Mouse (Mus musculus) layer of hippocampus, adult 9-11 months (tissue): ENCODE measurements around the gene Nrp2.

ENCODE experiments used
- DNase-seq: peaks from one replicate; pipeline ENCODE4 v3.0.0; 2022

Nrp2 gene

DNA sequence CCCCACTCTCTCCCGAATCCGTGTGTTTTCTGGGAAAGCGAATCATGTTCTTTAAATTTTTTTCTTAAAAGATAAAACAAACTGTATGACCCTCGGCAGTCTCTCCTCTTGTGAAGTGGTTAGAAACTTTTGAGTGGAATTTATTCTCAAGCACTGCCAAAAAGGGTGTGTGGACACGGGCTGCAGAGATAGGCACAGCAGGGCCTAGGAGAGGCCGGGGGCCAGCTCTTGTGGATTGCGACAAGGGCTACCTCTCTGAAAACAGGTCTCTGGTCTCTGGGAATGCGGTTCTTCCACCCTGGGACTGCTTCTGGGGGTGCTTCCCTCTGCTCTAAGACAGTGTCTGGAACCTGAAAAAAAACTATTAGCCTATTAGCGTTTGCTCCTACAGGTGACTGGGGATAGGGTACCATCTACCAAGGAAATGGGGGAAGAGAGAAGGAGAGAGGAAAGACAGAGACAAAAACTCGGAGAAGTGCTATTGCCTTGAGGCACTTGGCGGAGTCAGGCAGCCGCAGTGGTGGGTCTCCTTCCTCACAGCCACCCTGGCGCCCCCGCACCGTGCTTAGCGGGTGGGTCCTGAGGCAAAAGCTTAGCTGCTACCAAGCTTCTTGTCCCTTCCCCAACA, 1.9 kb downstream of the Nrp2 start:
- DNase-seq, result no peak

DNA sequence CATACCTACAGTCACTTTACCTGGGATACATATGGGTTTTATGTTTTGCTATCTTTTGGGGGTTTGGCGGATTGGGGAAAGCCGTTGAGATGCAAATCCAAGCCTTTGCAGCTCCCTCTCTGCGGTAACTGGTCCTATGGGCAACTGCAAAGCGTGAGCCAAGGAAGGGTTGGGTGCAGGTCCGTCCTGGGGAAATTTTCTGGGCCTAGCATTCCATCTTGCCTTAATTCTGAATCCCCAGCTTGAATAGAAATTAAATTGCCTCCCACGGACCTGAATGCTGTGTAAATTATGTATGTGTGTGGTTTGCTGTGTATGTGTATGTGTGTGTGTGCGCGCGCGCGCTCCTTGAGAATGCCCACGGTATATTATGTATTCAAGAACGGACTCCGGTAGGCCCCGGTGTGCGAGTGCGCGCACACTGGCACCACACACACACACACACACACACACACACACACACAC, 2.5 kb downstream of the Nrp2 start:
- DNase-seq, result peak; percentile 71

DNA sequence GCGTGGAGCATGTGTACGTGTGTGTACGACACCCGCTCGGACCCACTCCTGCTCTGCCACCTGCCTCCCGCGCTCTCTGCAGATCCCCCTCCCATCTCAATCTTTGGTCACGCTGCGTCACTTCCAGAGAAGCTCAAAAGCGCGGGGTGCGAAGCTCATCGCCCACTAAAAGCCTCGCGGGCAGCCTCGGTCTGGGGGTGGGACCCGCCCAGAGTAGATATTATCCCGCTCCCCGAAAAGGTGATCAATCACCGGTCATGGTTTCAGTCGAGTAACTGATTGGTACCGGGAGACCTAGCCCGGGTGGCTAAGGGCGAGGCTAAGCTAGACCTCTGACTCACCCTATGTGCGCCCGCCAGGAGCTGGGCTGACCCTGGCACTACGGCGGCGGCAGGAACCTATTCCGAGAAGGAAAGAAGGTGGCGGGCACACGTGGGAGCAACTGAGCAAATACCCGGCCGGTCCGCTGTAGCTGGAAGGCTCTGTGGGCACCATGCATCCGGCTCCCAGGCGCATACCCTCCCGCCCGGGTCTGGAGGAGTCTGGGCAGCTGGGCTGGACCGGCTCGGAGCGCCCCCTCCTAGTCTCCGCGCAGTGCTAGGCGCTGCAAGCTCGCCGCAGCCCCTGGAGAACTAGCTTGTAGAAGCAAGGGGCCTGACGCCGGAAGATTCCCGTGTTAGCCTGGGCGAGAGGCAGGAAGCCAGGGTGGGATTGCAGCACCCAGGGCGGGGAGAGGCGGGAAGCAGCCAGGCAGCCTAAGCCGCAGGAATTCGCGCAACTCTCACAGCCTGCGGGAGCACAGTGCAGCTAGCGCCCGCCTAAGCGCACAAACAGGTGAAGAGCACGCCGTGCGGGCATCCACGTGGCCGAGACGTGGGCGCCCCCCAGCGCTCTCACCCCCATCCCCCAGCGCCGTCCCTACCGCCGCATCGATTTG, 3.3 kb downstream of the Nrp2 start:
- peak; percentile 59 for DNase-seq

- DNase-seq, result peak; percentile 64
Observed at GRCm38 (mm10) chr1:62707101-62707912, 4.2 kb downstream of the Nrp2 start.

GRCm38 (mm10) chr1:62707913-62708860, 5.1 kb downstream of the Nrp2 start:
- no peak for DNase-seq

DNA sequence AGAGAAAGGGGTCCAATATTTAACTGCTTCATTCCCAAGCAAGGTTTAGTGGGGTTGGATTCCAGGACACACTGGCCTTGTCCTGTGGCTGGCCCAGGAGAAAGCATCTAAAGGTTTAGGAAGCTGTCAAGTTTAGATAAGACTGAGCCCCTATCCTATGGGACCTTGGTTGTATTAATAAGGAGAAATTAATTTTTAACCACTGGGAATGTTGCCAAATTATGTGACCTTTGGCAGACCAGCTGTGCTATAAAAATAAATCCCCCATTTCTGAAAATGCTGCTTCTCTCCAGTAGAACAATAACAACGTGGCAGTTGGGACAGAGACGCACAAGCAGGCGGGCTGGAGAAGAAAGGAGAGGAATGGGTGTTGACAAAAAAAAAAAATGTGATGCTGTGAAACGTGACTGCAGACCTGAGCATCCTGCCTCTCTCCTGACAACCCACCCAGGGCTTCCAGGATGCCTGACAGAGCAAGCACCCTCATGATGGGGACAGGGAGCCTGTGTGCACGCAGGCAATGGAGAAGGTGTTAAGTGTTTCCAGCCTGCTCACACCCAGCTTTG, 6.8 kb downstream of the Nrp2 start:
- no peak for DNase-seq

GRCm38 (mm10) chr1:62713021-62713676, 10.1 kb downstream of the Nrp2 start:
- DNase-seq, result no peak

DNA sequence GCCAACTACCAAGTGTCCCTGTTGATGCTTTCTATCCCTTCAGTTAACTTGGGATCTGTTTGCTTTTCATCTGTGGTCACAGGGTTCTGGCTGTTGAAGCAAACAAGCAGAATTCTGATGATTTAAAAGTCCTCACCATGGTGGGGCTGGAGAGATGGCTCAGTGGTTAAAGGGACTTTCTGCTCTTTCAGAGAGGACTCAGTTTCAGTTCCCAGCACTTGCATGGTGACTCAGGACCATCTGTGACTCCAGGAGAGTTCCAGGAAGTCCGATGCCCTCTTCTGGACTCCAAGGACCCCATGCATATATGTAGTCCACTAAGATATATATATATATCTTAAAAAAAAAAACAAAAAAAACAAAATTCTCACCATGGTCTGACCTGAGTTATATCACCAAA, 11.9 kb downstream of the Nrp2 start:
- DNase-seq, result no peak

GRCm38 (mm10) chr1:62715692-62716091, 12.6 kb downstream of the Nrp2 start:
- DNase-seq, result no peak

DNA sequence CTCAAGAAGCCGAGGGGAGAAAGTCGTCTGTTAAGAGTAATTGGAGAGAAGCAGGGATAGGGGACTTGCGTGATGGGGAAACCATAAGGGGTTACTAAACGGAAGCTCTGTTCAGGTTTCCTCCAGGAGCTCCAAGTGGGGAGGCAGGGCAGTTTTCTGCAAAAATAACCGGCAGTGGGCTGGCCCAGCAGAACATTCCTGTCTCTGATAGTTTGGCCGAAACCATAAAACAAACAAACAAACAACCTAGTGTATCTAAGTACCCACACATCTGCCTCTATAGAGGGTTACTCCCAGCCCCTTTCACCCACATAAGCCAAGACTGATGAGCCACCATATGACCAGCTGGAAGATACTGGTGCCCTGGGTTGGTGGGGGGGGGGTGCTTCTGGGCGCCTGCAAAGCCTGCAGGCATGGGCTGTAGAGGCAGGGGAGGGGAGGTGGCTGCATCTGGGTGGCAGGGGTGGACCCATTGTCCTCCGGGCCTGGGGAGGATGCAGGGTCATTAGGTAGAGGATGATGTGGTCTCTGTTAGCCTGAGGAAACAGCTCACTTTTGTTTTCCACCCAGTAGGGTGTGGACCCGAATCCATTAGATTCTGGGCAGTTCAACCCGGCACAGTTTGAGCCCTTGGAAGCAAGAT, 13.9 kb downstream of the Nrp2 start:
- no peak for DNase-seq

DNA sequence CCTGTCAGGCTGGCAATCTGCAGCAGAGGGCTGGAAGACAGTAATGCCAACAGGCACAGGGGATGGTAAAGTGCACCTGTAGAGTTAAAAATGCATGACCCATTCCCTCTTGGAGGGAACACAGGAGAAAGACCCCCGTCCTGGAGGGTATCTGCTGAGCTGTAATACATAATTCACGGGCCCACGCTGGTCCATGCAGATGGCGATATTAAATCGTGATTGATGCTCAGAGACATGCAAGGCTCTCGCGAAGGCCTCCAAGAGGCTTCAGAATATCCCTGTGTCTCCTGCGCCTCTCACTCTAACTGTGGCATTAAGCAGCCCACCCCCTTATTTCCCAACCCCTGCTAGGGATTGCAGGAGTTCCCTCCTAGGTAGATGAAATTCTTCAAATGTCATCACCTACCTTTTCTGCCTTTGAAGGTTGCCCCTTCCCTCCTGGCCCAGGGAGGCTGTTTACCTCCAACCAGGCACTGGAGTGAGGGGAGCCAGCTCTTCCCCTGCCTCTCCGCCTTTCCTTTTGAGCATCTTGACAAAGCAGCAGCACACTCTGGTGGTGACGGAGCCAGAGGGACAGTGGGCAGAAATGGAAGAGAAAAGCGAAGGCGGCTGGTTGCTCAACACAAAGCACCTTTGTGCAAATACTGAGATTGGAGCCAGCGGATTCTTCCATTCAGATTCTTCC, 14.6 kb downstream of the Nrp2 start:
- DNase-seq, result peak; percentile 78

DNA sequence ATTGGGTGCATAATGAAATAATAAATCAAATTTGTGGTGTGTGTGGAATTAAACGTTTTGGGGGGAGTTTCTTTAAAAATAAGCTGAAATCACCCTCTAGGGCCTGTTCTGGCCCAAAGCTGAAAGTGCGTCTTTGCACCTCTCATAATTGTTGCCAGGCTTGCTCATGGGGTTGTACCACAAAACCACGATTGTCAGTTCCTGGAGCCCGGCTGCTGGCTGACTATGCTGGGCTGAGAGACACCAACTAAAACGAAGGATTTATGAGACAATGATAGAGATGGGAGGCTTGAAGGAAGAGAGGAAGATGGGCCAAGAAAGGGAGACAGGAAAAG, 15.1 kb downstream of the Nrp2 start:
- no peak for DNase-seq

GRCm38 (mm10) chr1:62718750-62719149, 15.7 kb downstream of the Nrp2 start:
- no peak for DNase-seq

DNA sequence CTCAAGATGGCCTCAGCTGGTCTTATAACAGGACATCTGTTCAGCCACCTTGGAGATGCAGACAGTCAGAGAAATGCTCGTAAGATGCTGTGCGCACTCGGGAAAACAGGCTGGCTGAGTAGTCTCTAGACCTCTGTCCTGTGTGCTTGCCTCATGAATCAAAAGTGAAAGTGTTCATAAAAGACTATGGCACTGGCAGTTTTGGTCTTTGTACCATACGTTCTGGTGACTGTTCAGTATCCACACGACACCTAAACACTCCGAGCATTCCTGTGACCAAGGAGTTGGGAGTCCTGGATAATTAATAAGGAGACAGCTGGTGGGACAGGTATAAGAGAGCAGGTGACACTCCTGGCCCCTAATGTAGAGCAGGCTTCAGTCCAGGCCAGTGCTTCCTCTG, 16.7 kb downstream of the Nrp2 start:
- no peak for DNase-seq

- peak; percentile 59 for DNase-seq
Observed at GRCm38 (mm10) chr1:62720176-62720575, 17.1 kb downstream of the Nrp2 start.

GRCm38 (mm10) chr1:62720727-62721705, 17.9 kb downstream of the Nrp2 start:
- DNase-seq, result no peak

- no peak for DNase-seq
Observed at GRCm38 (mm10) chr1:62721706-62722187, 18.7 kb downstream of the Nrp2 start.

- no peak for DNase-seq
Observed at GRCm38 (mm10) chr1:62722526-62722925, 19.4 kb downstream of the Nrp2 start.

- DNase-seq, result no peak
Observed at GRCm38 (mm10) chr1:62723891-62724290, 20.8 kb downstream of the Nrp2 start.
